Mouse (Mus musculus): ENCODE data around the gene Defb18. TPM values are rescaled to one million over a fixed set of nuclear protein-coding genes. Genes with fewer than 3 reads are reported as not detected.
"Not testable (repeated sequence)": the region's sequence is repeated elsewhere in the genome, so short reads cannot be mapped to it uniquely, and the experiment has no call there.

Gene Defb18
- polyA plus RNA-seq (2015; fragmentation: Nextera tagmentation; extraction: Ambion mirVana): not detected in 2 replicates

DNA sequence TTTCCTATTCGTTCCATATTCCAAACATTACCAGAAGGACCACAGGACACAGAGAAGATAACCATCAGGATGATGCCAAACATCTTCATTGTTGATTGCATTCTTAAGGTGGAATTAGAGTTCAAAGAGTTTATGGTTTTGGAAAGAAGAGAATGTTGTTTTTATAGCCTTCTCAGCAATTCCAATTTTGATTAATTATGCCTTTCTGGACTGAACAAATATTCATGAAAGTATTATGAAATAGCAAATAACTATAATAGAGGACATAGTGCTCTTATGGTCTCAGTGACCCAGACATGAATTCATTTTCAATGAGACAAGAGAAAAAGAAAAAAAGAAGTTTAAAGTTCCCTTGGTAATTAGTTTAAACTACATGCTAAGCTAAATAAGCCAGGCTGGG, at the start of gene Defb18:
TSS of gene Defb18 (minus strand) at position 101 of the 400 bp plus-strand sequence.
- Histone ChIP-seq H3K27ac (ENCODE audit: low read length) (no peak within 1 kb of the TSS), H3K36me3 (ENCODE audit: control insufficient read depth, insufficient read depth) (no peaks in the 10 kb centered on the region), H3K9me3 (replicated peaks; ENCODE audit: control insufficient read depth, low read length) (no peaks in the 10 kb centered on the region), H3K4me3 (ENCODE audit: low read length) (no peak within 1 kb of the TSS), H3K4me2 (ENCODE audit: low read depth, low read length) (no peak within 1 kb of the TSS), H3K4me1 (ENCODE audit: control insufficient read depth, insufficient read depth, low read length) (no peaks in the 10 kb centered on the region), H3K9ac (ENCODE audit: low read length) (no peak within 1 kb of the TSS), H3K27me3 (ENCODE audit: control insufficient read depth, insufficient read depth, low read length) (no peaks in the 10 kb centered on the region)
- WGBS: 49% methylated on average over 1 of the region's 1 CpGs
- ATAC-seq (replicated peaks; ENCODE audit: extremely low read depth, insufficient read depth, low FRiP score): no peak

DNA sequence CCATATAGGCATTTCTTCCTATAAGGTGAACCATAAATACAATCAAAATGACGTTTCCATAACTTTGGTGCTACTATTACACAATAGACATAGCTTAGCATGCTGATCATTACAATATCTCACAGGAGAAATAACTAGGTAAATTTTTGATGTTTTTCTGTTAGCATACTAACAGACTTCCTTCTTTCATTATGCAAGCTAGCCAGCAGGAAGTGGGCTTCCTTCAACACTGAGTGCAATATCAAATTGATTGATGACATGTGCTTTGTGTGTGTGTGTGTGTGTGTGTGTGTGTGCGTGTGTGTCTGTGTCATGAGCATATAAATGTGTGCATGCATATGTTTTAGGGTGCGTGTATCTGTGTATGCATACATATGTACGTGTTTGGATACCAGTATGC, 33.9 kb upstream of the Defb18 start:
- no peaks in the 10 kb centered on the region for H3K36me3 ChIP-seq (ENCODE audit: control insufficient read depth, insufficient read depth)
- H3K9ac ChIP-seq (ENCODE audit: low read length): no peak overlapping the region
- ATAC-seq (replicated peaks; ENCODE audit: extremely low read depth, insufficient read depth, low FRiP score): no peak
- no peaks in the 10 kb centered on the region for H3K9me3 ChIP-seq (replicated peaks; ENCODE audit: control insufficient read depth, low read length)
- H3K27me3 ChIP-seq (ENCODE audit: control insufficient read depth, insufficient read depth, low read length): no peaks in the 10 kb centered on the region
- H3K4me2 ChIP-seq (ENCODE audit: low read depth, low read length): no peak overlapping the region
- no peak overlapping the region for H3K27ac ChIP-seq (ENCODE audit: low read length)
- 70% methylated on average over 4 of the region's 4 CpGs for WGBS
- no peaks in the 10 kb centered on the region for H3K4me1 ChIP-seq (ENCODE audit: control insufficient read depth, insufficient read depth, low read length)
- H3K4me3 ChIP-seq (ENCODE audit: low read length): no peak overlapping the region

GRCm38 (mm10) chr1:18268845-18269244, 31.6 kb upstream of the Defb18 start:
- Histone ChIP-seq H3K4me1 (ENCODE audit: control insufficient read depth, insufficient read depth, low read length) (no peaks in the 10 kb centered on the region), H3K36me3 (ENCODE audit: control insufficient read depth, insufficient read depth) (no peaks in the 10 kb centered on the region), H3K9me3 (replicated peaks; ENCODE audit: control insufficient read depth, low read length) (no peaks in the 10 kb centered on the region), H3K9ac (ENCODE audit: low read length) (no peak overlapping the region), H3K4me2 (ENCODE audit: low read depth, low read length) (no peak overlapping the region), H3K27ac (ENCODE audit: low read length) (no peak overlapping the region), H3K4me3 (ENCODE audit: low read length) (no peak overlapping the region), H3K27me3 (ENCODE audit: control insufficient read depth, insufficient read depth, low read length) (no peaks in the 10 kb centered on the region)
- ATAC-seq (replicated peaks; ENCODE audit: extremely low read depth, insufficient read depth, low FRiP score): no peak
- 78% methylated on average over 5 of the region's 5 CpGs for WGBS

- H3K9me3 ChIP-seq (replicated peaks; ENCODE audit: control insufficient read depth, low read length): no peaks in the 10 kb centered on the region
- no peak within 1 kb of the TSS for H3K4me2 ChIP-seq (ENCODE audit: low read depth, low read length)
- H3K4me3 ChIP-seq (ENCODE audit: low read length): no peak within 1 kb of the TSS
- H3K27ac ChIP-seq (ENCODE audit: low read length): no peak within 1 kb of the TSS
- H3K9ac ChIP-seq (ENCODE audit: low read length): no peak within 1 kb of the TSS
- no peak for ATAC-seq (replicated peaks; ENCODE audit: extremely low read depth, insufficient read depth, low FRiP score)
- no peaks in the 10 kb centered on the region for H3K27me3 ChIP-seq (ENCODE audit: control insufficient read depth, insufficient read depth, low read length)
- H3K36me3 ChIP-seq (ENCODE audit: control insufficient read depth, insufficient read depth): no peaks in the 10 kb centered on the region
- H3K4me1 ChIP-seq (ENCODE audit: control insufficient read depth, insufficient read depth, low read length): no peaks in the 10 kb centered on the region
Measured at GRCm38 (mm10) chr1:18265038-18265437, 27.8 kb upstream of the Defb18 start, which contains the start of gene Defb41. Defb41 (minus strand) TSS chr1:18265138.

- not testable (repeated sequence) for H3K4me3 ChIP-seq (ENCODE audit: low read length); H3K36me3 ChIP-seq (ENCODE audit: control insufficient read depth, insufficient read depth); H3K4me2 ChIP-seq (ENCODE audit: low read depth, low read length); H3K9me3 ChIP-seq (replicated peaks; ENCODE audit: control insufficient read depth, low read length); H3K4me1 ChIP-seq (ENCODE audit: control insufficient read depth, insufficient read depth, low read length); H3K27me3 ChIP-seq (ENCODE audit: control insufficient read depth, insufficient read depth, low read length); H3K27ac ChIP-seq (ENCODE audit: low read length); H3K9ac ChIP-seq (ENCODE audit: low read length); ATAC-seq (replicated peaks; ENCODE audit: extremely low read depth, insufficient read depth, low FRiP score)
- WGBS: 89% methylated on average over 9 of the region's 9 CpGs
Measured at GRCm38 (mm10) chr1:18245801-18246580, 8.7 kb upstream of the Defb18 start.

GRCm38 (mm10) chr1:18223385-18223945, 13.8 kb downstream of the Defb18 start:
- ATAC-seq (replicated peaks; ENCODE audit: extremely low read depth, insufficient read depth, low FRiP score): no peak
- Histone ChIP-seq H3K36me3 (ENCODE audit: control insufficient read depth, insufficient read depth) (no peaks in the 10 kb centered on the region), H3K4me2 (ENCODE audit: low read depth, low read length) (no peak overlapping the region), H3K4me1 (ENCODE audit: control insufficient read depth, insufficient read depth, low read length) (no peaks in the 10 kb centered on the region), H3K4me3 (ENCODE audit: low read length) (no peak overlapping the region), H3K27me3 (ENCODE audit: control insufficient read depth, insufficient read depth, low read length) (no peaks in the 10 kb centered on the region), H3K9ac (ENCODE audit: low read length) (no peak overlapping the region), H3K9me3 (replicated peaks; ENCODE audit: control insufficient read depth, low read length) (no peaks in the 10 kb centered on the region), H3K27ac (ENCODE audit: low read length) (no peak overlapping the region)
- 20% methylated on average over 3 of the region's 3 CpGs for WGBS

DNA sequence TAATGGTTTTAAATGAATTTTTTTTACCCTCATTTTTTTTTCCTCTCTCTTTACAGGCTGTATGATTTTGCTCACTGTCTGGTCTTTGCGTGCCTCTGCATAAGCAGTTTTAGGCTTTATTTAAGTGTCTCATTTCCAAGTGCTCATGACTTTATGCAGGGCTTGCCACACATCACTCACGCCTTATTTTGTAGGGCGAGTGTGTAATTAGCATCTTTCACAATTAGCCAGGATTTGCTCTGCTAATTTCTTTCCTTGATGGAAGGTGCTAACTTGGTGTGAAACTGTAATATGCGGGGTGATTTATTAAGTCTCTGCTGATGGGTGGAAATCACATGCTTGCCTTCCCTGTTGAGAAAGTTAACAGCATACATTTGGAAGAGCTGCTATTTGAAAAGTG, 45.5 kb downstream of the Defb18 start:
- 46% methylated on average over 4 of the region's 4 CpGs for WGBS

GRCm38 (mm10) chr1:18190714-18191712, 46.2 kb downstream of the Defb18 start:
- Histone ChIP-seq H3K9ac (ENCODE audit: low read length) (no peak overlapping the region), H3K4me1 (ENCODE audit: control insufficient read depth, insufficient read depth, low read length) (no peaks in the 10 kb centered on the region), H3K4me3 (ENCODE audit: low read length) (no peak overlapping the region), H3K27ac (ENCODE audit: low read length) (no peak overlapping the region), H3K4me2 (ENCODE audit: low read depth, low read length) (no peak overlapping the region), H3K36me3 (ENCODE audit: control insufficient read depth, insufficient read depth) (no peaks in the 10 kb centered on the region), H3K9me3 (replicated peaks; ENCODE audit: control insufficient read depth, low read length) (no peaks in the 10 kb centered on the region), H3K27me3 (ENCODE audit: control insufficient read depth, insufficient read depth, low read length) (no peaks in the 10 kb centered on the region)
- WGBS: 8% methylated on average over 1 of the region's 1 CpGs
- no peak for ATAC-seq (replicated peaks; ENCODE audit: extremely low read depth, insufficient read depth, low FRiP score)

More for the DNA sequence above, 45.5 kb downstream of the Defb18 start:
- Histone ChIP-seq H3K9ac (ENCODE audit: low read length) (no peak overlapping the region), H3K4me1 (ENCODE audit: control insufficient read depth, insufficient read depth, low read length) (no peaks in the 10 kb centered on the region), H3K4me2 (ENCODE audit: low read depth, low read length) (no peak overlapping the region), H3K4me3 (ENCODE audit: low read length) (no peak overlapping the region), H3K9me3 (replicated peaks; ENCODE audit: control insufficient read depth, low read length) (no peaks in the 10 kb centered on the region), H3K27me3 (ENCODE audit: control insufficient read depth, insufficient read depth, low read length) (no peaks in the 10 kb centered on the region), H3K27ac (ENCODE audit: low read length) (no peak overlapping the region), H3K36me3 (ENCODE audit: control insufficient read depth, insufficient read depth) (no peaks in the 10 kb centered on the region)
- ATAC-seq (replicated peaks; ENCODE audit: extremely low read depth, insufficient read depth, low FRiP score): no peak

All from heart, embryonic 16.5 days (tissue).